Mouse (Mus musculus): ENCODE measurements around the gene Myo16. TPM values are rescaled to one million over a fixed set of nuclear protein-coding genes. Genes with fewer than 3 reads are reported as not detected.

The Myo16 gene
- polyA plus RNA-seq, 1 experiment, result not detected

- Histone ChIP-seq H3K36me3 (ENCODE audit: control insufficient read depth, insufficient read depth, low read length, poor library complexity, severe bottlenecking) (no peaks in the 10 kb centered on the region), H3K4me3 (ENCODE audit: low read depth, low read length) (no peak overlapping the region), H3K9ac (ENCODE audit: low read depth, poor library complexity, severe bottlenecking) (no peak overlapping the region), H3K27me3 (ENCODE audit: control insufficient read depth, insufficient read depth, low read length, poor library complexity, severe bottlenecking) (no peaks in the 10 kb centered on the region), H3K9me3 (replicated peaks; ENCODE audit: control insufficient read depth, insufficient read depth, low read length, poor library complexity, severe bottlenecking) (no peaks in the 10 kb centered on the region), H3K4me1 (ENCODE audit: control insufficient read depth, insufficient read depth, low read length) (no peaks in the 10 kb centered on the region), H3K27ac (ENCODE audit: insufficient read depth, low read length) (no peak overlapping the region)
- TF ChIP-seq EP300 (IDR thresholded peaks at IDR 0.05; ENCODE audit: insufficient read depth, low read depth, low read length) (no peak), CTCF (IDR thresholded peaks at IDR 0.05; ENCODE audit: low read depth, low read length) (peak; percentile 9), POLR2A (IDR thresholded peaks at IDR 0.05; ENCODE audit: insufficient read depth, low read length) (no peak)
Measured at GRCm38 (mm10) chr8:10230746-10231369, 77.1 kb downstream of the Myo16 start.

- Histone ChIP-seq H3K4me1 (ENCODE audit: control insufficient read depth, insufficient read depth, low read length) (no peaks in the 10 kb centered on the region), H3K9me3 (replicated peaks; ENCODE audit: control insufficient read depth, insufficient read depth, low read length, poor library complexity, severe bottlenecking) (no peaks in the 10 kb centered on the region), H3K36me3 (ENCODE audit: control insufficient read depth, insufficient read depth, low read length, poor library complexity, severe bottlenecking) (no peaks in the 10 kb centered on the region), H3K27me3 (ENCODE audit: control insufficient read depth, insufficient read depth, low read length, poor library complexity, severe bottlenecking) (no peaks in the 10 kb centered on the region), H3K27ac (ENCODE audit: insufficient read depth, low read length) (no peak overlapping the region), H3K4me3 (ENCODE audit: low read depth, low read length) (no peak overlapping the region), H3K9ac (ENCODE audit: low read depth, poor library complexity, severe bottlenecking) (no peak overlapping the region)
- TF ChIP-seq POLR2A (IDR thresholded peaks at IDR 0.05; ENCODE audit: insufficient read depth, low read length), result no peak
- no peak for TF ChIP-seq EP300 (IDR thresholded peaks at IDR 0.05; ENCODE audit: insufficient read depth, low read depth, low read length)
- no peak for TF ChIP-seq CTCF (IDR thresholded peaks at IDR 0.05; ENCODE audit: low read depth, low read length)
Measured at GRCm38 (mm10) chr8:10234516-10234915, 80.8 kb downstream of the Myo16 start.

GRCm38 (mm10) chr8:10243344-10243743 lies 89.6 kb downstream of the Myo16 start:
- Histone ChIP-seq H3K4me3 (ENCODE audit: low read depth, low read length) (no peak overlapping the region), H3K36me3 (ENCODE audit: control insufficient read depth, insufficient read depth, low read length, poor library complexity, severe bottlenecking) (no peaks in the 10 kb centered on the region), H3K27me3 (ENCODE audit: control insufficient read depth, insufficient read depth, low read length, poor library complexity, severe bottlenecking) (no peaks in the 10 kb centered on the region; the same call in 1 of the 2 replicates), H3K4me1 (ENCODE audit: control insufficient read depth, insufficient read depth, low read length) (no peaks in the 10 kb centered on the region), H3K9ac (ENCODE audit: low read depth, poor library complexity, severe bottlenecking) (no peak overlapping the region), H3K9me3 (replicated peaks; ENCODE audit: control insufficient read depth, insufficient read depth, low read length, poor library complexity, severe bottlenecking) (no peaks in the 10 kb centered on the region), H3K27ac (ENCODE audit: insufficient read depth, low read length) (no peak overlapping the region)
- TF ChIP-seq CTCF (IDR thresholded peaks at IDR 0.05; ENCODE audit: low read depth, low read length) (no peak), POLR2A (IDR thresholded peaks at IDR 0.05; ENCODE audit: insufficient read depth, low read length) (no peak), EP300 (IDR thresholded peaks at IDR 0.05; ENCODE audit: insufficient read depth, low read depth, low read length) (no peak)

GRCm38 (mm10) chr8:10249156-10249555 lies 95.4 kb downstream of the Myo16 start:
- Histone ChIP-seq H3K27me3 (ENCODE audit: control insufficient read depth, insufficient read depth, low read length, poor library complexity, severe bottlenecking) (no peaks in the 10 kb centered on the region; the same call in 1 of the 2 replicates), H3K4me1 (ENCODE audit: control insufficient read depth, insufficient read depth, low read length) (no peaks in the 10 kb centered on the region), H3K9ac (ENCODE audit: low read depth, poor library complexity, severe bottlenecking) (no peak overlapping the region), H3K9me3 (replicated peaks; ENCODE audit: control insufficient read depth, insufficient read depth, low read length, poor library complexity, severe bottlenecking) (no peaks in the 10 kb centered on the region), H3K27ac (ENCODE audit: insufficient read depth, low read length) (no peak overlapping the region), H3K4me3 (ENCODE audit: low read depth, low read length) (no peak overlapping the region), H3K36me3 (ENCODE audit: control insufficient read depth, insufficient read depth, low read length, poor library complexity, severe bottlenecking) (no peaks in the 10 kb centered on the region)
- TF ChIP-seq CTCF (IDR thresholded peaks at IDR 0.05; ENCODE audit: low read depth, low read length), result no peak
- TF ChIP-seq EP300 (IDR thresholded peaks at IDR 0.05; ENCODE audit: insufficient read depth, low read depth, low read length), result no peak
- no peak for TF ChIP-seq POLR2A (IDR thresholded peaks at IDR 0.05; ENCODE audit: insufficient read depth, low read length)

DNA sequence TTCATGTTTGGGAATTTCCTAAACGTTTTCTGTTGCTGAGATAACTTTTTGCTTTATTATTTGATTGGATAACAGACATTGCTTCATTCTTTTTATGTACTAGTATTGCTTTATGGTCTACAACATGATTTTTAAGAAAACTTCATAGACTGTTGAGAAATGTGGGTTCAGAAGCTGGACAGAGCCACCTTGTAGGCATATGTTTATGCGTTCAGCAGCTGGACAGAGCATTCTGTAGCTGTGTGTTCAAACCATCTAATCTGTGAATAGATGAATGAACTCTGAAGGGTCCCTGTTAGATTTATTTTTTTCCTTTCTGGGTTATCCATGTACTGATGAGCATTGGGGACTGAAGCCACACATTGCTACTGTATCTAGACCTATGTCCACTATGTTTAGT lies 102.0 kb downstream of the Myo16 start:
- Histone ChIP-seq H3K4me3 (ENCODE audit: low read depth, low read length) (no peak overlapping the region), H3K36me3 (ENCODE audit: control insufficient read depth, insufficient read depth, low read length, poor library complexity, severe bottlenecking) (no peaks in the 10 kb centered on the region), H3K9me3 (replicated peaks; ENCODE audit: control insufficient read depth, insufficient read depth, low read length, poor library complexity, severe bottlenecking) (no peaks in the 10 kb centered on the region), H3K27ac (ENCODE audit: insufficient read depth, low read length) (no peak overlapping the region), H3K27me3 (ENCODE audit: control insufficient read depth, insufficient read depth, low read length, poor library complexity, severe bottlenecking) (no peaks in the 10 kb centered on the region), H3K9ac (ENCODE audit: low read depth, poor library complexity, severe bottlenecking) (no peak overlapping the region), H3K4me1 (ENCODE audit: control insufficient read depth, insufficient read depth, low read length) (no peaks in the 10 kb centered on the region)
- TF ChIP-seq POLR2A (IDR thresholded peaks at IDR 0.05; ENCODE audit: insufficient read depth, low read length) (no peak), EP300 (IDR thresholded peaks at IDR 0.05; ENCODE audit: insufficient read depth, low read depth, low read length) (no peak), CTCF (IDR thresholded peaks at IDR 0.05; ENCODE audit: low read depth, low read length) (no peak)

GRCm38 (mm10) chr8:10256563-10256962 lies 102.9 kb downstream of the Myo16 start:
- no peaks in the 10 kb centered on the region for H3K9me3 ChIP-seq (replicated peaks; ENCODE audit: control insufficient read depth, insufficient read depth, low read length, poor library complexity, severe bottlenecking)
- no peaks in the 10 kb centered on the region for H3K4me1 ChIP-seq (ENCODE audit: control insufficient read depth, insufficient read depth, low read length)
- no peak overlapping the region for H3K27ac ChIP-seq (ENCODE audit: insufficient read depth, low read length)
- TF ChIP-seq POLR2A (IDR thresholded peaks at IDR 0.05; ENCODE audit: insufficient read depth, low read length) (no peak), EP300 (IDR thresholded peaks at IDR 0.05; ENCODE audit: insufficient read depth, low read depth, low read length) (no peak), CTCF (IDR thresholded peaks at IDR 0.05; ENCODE audit: low read depth, low read length) (no peak)
- no peaks in the 10 kb centered on the region for H3K27me3 ChIP-seq (ENCODE audit: control insufficient read depth, insufficient read depth, low read length, poor library complexity, severe bottlenecking)
- H3K4me3 ChIP-seq (ENCODE audit: low read depth, low read length), result no peak overlapping the region
- no peaks in the 10 kb centered on the region for H3K36me3 ChIP-seq (ENCODE audit: control insufficient read depth, insufficient read depth, low read length, poor library complexity, severe bottlenecking)
- no peak overlapping the region for H3K9ac ChIP-seq (ENCODE audit: low read depth, poor library complexity, severe bottlenecking)

Data from ES-Bruce4 (cell line).